Mouse (Mus musculus): ENCODE results near the gene Olfr1513. TPM values are rescaled to one million over a fixed set of nuclear protein-coding genes. Genes with fewer than 3 reads are reported as not detected.
A peak's percentile ranks its signal among the peaks of the same experiment; 100 is the strongest.
"Not testable (repeated sequence)": the region's sequence is repeated elsewhere in the genome, so short reads cannot be mapped to it uniquely, and the experiment has no call there.

Gene Olfr1513
- polyA plus RNA-seq, 1 experiment from 2014 or later: not detected

DNA sequence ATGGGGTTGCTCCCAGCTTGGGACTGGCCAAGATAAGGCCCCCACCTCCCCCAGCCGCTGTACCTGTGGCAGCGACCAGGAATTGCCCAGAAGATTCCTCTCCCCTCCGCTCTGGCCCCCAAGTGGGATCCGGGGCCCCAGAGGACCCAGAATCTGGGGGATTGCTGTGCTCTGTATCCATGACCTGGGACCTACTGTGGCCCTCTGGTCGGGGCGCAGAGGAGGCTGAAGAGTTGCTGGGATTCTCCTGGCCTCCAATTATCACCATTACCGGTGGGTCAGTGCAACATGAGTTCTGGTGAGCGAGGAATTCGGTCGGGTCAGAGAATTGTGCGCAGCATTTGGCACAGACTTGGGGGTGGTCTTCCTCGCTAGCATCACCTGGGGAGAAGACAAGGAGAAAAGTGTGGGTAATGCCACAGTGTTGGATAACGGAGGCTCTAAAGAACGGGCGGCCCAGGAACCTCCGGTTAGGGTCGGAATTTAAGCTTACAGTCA lies 40.9 kb downstream of the Olfr1513 start:
- H3K4me2 ChIP-seq (ENCODE audit: low read depth, severe bottlenecking): peak overlapping the region; percentile 89
- no peaks in the 10 kb centered on the region for H3K27me3 ChIP-seq (ENCODE audit: control insufficient read depth, insufficient read depth, low read length)
- H3K9ac ChIP-seq (ENCODE audit: low read length): peak overlapping the region; percentile 94
- WGBS: 5% methylated on average over 17 of the region's 17 CpGs
- peak; percentile 8; the same call in 1 of the 2 replicates for ATAC-seq (ENCODE audit: insufficient number of reproducible peaks, low FRiP score, low TSS enrichment, low read depth)
- peaks cover 22% of the 10 kb centered on the region for H3K36me3 ChIP-seq (ENCODE audit: control insufficient read depth, insufficient read depth, low read length)
- DNase-seq (ENCODE audit: low spot score): peak; percentile 38
- peaks cover 6% of the 10 kb centered on the region; the same call in 1 of the 2 replicates for H3K9me3 ChIP-seq (ENCODE audit: control insufficient read depth, low read length)
- H3K4me3 ChIP-seq (ENCODE audit: low read depth, low read length): peak overlapping the region; percentile 77
- H3K4me1 ChIP-seq (ENCODE audit: control insufficient read depth, insufficient read depth, low read length): peaks cover 9% of the 10 kb centered on the region
- peak overlapping the region; percentile 89; the same call in 1 of the 2 replicates for H3K27ac ChIP-seq (replicated peaks; ENCODE audit: low read depth, low read length)

DNA sequence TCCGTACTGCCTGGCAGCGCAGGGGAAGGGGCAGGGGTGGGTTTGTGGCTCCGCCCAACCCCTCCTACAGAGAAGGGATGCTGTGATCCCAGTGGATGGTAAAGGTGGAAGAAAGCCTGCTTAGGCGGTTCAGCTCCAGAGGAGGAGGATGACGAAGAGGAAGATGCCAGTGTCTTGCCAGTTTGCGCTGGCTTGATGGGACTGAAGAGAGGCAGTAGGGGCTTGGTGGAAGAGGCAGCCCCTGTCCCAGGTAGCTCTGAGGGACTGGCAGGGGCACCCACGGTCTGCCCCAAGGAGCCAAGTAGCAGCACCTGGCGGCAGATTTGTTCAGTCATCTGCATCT lies 41.4 kb downstream of the Olfr1513 start:
- peaks cover 6% of the 10 kb centered on the region; the same call in 1 of the 2 replicates for H3K9me3 ChIP-seq (ENCODE audit: control insufficient read depth, low read length)
- H3K4me1 ChIP-seq (ENCODE audit: control insufficient read depth, insufficient read depth, low read length): peaks cover 9% of the 10 kb centered on the region
- H3K9ac ChIP-seq (ENCODE audit: low read length): peak overlapping the region; percentile 94; the same call in 1 of the 2 replicates
- no peak overlapping the region for H3K27ac ChIP-seq (replicated peaks; ENCODE audit: low read depth, low read length)
- peaks cover 22% of the 10 kb centered on the region for H3K36me3 ChIP-seq (ENCODE audit: control insufficient read depth, insufficient read depth, low read length)
- peak overlapping the region; percentile 89 for H3K4me2 ChIP-seq (ENCODE audit: low read depth, severe bottlenecking)
- ATAC-seq (ENCODE audit: insufficient number of reproducible peaks, low FRiP score, low TSS enrichment, low read depth) (no peak), DNase-seq (ENCODE audit: low spot score) (no peak)
- peak overlapping the region; percentile 77 for H3K4me3 ChIP-seq (ENCODE audit: low read depth, low read length)
- WGBS: 44% methylated on average over 8 of the region's 8 CpGs
- no peaks in the 10 kb centered on the region for H3K27me3 ChIP-seq (ENCODE audit: control insufficient read depth, insufficient read depth, low read length)

DNA sequence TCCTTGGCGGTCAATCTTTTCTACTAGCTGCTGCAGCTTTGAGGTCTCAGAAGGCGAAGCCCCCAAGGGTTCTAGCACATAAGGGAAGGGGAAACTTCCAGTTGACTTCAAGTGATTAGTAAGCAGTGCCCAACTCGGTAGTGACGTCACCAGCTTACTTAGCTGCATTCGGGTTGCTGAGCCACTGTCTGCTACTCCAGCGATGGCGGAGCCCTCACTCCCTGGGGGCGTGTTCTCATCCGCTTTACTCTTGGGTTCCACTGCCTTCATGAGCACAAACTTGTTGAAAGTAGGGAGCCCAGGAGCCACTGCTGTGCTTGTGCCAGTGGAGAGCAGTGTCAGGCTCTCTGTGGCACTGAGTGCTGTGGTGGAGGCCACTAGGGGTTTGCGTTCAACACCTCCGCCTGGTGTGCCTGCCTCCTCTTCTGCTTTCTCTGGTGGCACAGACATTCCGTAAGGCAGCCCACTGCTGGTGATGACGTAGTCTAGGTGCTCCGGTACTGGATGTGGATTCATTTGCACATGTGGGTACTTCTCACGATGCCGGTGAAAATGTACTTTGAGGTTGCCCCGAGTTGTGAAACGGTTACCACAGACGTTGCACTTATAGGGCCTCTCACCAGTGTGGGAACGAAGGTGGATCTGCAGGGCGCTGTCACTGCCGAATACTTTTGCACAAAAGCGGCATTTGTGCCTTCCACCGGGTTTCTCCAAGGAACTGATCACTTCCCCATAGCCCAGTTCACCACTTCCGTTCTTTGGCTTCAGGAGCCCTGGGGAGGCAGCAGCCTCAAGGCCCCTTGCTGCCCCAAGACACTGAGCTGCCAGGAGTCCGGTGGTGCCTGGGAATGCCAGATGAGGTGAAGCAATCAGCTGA lies 42.0 kb downstream of the Olfr1513 start:
- no peak for ATAC-seq (ENCODE audit: insufficient number of reproducible peaks, low FRiP score, low TSS enrichment, low read depth)
- peaks cover 6% of the 10 kb centered on the region; the same call in 1 of the 2 replicates for H3K9me3 ChIP-seq (ENCODE audit: control insufficient read depth, low read length)
- peak overlapping the region; percentile 77; the same call in 1 of the 2 replicates for H3K4me3 ChIP-seq (ENCODE audit: low read depth, low read length)
- no peaks in the 10 kb centered on the region for H3K27me3 ChIP-seq (ENCODE audit: control insufficient read depth, insufficient read depth, low read length)
- peaks cover 22% of the 10 kb centered on the region for H3K36me3 ChIP-seq (ENCODE audit: control insufficient read depth, insufficient read depth, low read length)
- DNase-seq (ENCODE audit: low spot score): no peak
- no peak overlapping the region for H3K9ac ChIP-seq (ENCODE audit: low read length)
- WGBS: 86% methylated on average over 26 of the region's 26 CpGs
- H3K4me1 ChIP-seq (ENCODE audit: control insufficient read depth, insufficient read depth, low read length): peaks cover 9% of the 10 kb centered on the region
- no peak overlapping the region for H3K27ac ChIP-seq (replicated peaks; ENCODE audit: low read depth, low read length)
- H3K4me2 ChIP-seq (ENCODE audit: low read depth, severe bottlenecking): peak overlapping the region; percentile 89; the same call in 1 of the 2 replicates

DNA sequence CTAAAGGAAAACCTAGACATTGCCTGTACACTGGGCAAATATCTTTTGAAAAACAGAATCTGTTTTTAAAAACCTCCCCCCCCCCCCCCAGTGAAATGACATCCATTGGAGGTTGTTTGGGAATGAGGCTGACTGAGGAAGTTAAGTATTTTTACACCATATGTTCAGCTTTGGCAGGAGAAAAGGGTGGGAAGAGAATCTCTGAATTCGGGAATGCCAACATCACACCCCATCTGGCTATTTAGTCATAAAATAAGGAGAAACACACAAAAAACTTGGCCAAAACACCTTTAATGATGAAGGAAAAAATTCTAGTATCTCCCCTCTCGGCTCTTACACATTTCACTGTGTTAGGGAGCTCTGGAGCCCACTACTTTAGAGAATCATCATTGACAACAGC lies 45.3 kb downstream of the Olfr1513 start:
- peaks cover 22% of the 10 kb centered on the region for H3K36me3 ChIP-seq (ENCODE audit: control insufficient read depth, insufficient read depth, low read length)
- H3K9ac ChIP-seq (ENCODE audit: low read length): no peak overlapping the region
- peaks cover 9% of the 10 kb centered on the region for H3K4me1 ChIP-seq (ENCODE audit: control insufficient read depth, insufficient read depth, low read length)
- H3K4me2 ChIP-seq (ENCODE audit: low read depth, severe bottlenecking): no peak overlapping the region
- H3K27ac ChIP-seq (replicated peaks; ENCODE audit: low read depth, low read length): no peak overlapping the region
- no peak overlapping the region for H3K4me3 ChIP-seq (ENCODE audit: low read depth, low read length)
- WGBS: 96% methylated on average over 2 of the region's 2 CpGs
- no peak for ATAC-seq (ENCODE audit: insufficient number of reproducible peaks, low FRiP score, low TSS enrichment, low read depth)
- H3K27me3 ChIP-seq (ENCODE audit: control insufficient read depth, insufficient read depth, low read length): no peaks in the 10 kb centered on the region
- no peak for DNase-seq (ENCODE audit: low spot score)
- H3K9me3 ChIP-seq (ENCODE audit: control insufficient read depth, low read length): peaks cover 6% of the 10 kb centered on the region; the same call in 1 of the 2 replicates

DNA sequence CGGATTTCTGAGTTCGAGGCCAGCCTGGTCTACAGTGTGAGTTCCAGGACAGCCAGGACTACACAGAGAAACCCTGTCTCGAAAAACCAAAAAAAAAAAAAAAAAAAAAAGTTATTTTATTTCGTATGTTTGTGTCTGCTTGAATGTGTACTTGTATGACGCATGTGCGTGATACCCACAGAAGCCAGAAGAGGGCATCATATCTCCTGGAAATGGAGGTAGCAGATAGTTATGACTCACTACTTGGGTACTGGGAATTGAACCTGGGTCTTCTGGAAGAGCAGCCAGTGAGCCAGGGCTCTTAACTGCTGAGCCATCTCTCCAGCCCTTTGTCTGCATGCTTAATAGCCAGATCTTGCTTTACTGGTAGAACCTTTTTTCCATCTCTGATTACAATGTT lies 45.9 kb downstream of the Olfr1513 start:
- not testable (repeated sequence) for H3K4me3 ChIP-seq (ENCODE audit: low read depth, low read length); DNase-seq (ENCODE audit: low spot score); ATAC-seq (ENCODE audit: insufficient number of reproducible peaks, low FRiP score, low TSS enrichment, low read depth); H3K4me1 ChIP-seq (ENCODE audit: control insufficient read depth, insufficient read depth, low read length); H3K9ac ChIP-seq (ENCODE audit: low read length); H3K27ac ChIP-seq (replicated peaks; ENCODE audit: low read depth, low read length); H3K4me2 ChIP-seq (ENCODE audit: low read depth, severe bottlenecking); H3K9me3 ChIP-seq (ENCODE audit: control insufficient read depth, low read length); H3K27me3 ChIP-seq (ENCODE audit: control insufficient read depth, insufficient read depth, low read length)
- H3K36me3 ChIP-seq (ENCODE audit: control insufficient read depth, insufficient read depth, low read length): peaks cover 22% of the 10 kb centered on the region
- WGBS: 96% methylated on average over 5 of the region's 6 CpGs

DNA sequence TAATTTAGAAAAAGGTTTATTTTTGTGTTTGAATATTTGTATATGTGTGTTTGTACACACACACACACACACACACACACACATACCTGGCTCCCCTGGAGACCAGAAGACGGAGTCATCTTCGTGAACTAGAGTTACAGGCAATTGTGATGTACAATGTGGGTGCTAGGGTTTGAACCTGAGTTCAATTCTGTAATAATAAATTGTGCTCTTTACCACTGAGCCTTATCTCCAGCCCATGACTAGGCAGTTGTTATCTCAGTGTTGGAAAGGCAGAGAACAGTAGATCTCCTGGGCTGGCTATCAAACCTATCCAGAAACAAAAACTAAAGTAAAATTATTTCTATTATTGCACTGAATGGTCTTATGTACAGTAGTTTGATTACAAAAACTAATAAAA lies 50.1 kb downstream of the Olfr1513 start:
- no peaks in the 10 kb centered on the region; the same call in 1 of the 2 replicates for H3K9me3 ChIP-seq (ENCODE audit: control insufficient read depth, low read length)
- H3K9ac ChIP-seq (ENCODE audit: low read length): no peak overlapping the region
- no peaks in the 10 kb centered on the region for H3K4me1 ChIP-seq (ENCODE audit: control insufficient read depth, insufficient read depth, low read length)
- no peak overlapping the region for H3K4me3 ChIP-seq (ENCODE audit: low read depth, low read length)
- 97% methylated on average over 2 of the region's 2 CpGs for WGBS
- DNase-seq (ENCODE audit: low spot score) (no peak), ATAC-seq (ENCODE audit: insufficient number of reproducible peaks, low FRiP score, low TSS enrichment, low read depth) (no peak)
- no peaks in the 10 kb centered on the region; the same call in 1 of the 2 replicates for H3K36me3 ChIP-seq (ENCODE audit: control insufficient read depth, insufficient read depth, low read length)
- no peaks in the 10 kb centered on the region for H3K27me3 ChIP-seq (ENCODE audit: control insufficient read depth, insufficient read depth, low read length)
- no peak overlapping the region for H3K4me2 ChIP-seq (ENCODE audit: low read depth, severe bottlenecking)
- H3K27ac ChIP-seq (replicated peaks; ENCODE audit: low read depth, low read length): no peak overlapping the region

DNA sequence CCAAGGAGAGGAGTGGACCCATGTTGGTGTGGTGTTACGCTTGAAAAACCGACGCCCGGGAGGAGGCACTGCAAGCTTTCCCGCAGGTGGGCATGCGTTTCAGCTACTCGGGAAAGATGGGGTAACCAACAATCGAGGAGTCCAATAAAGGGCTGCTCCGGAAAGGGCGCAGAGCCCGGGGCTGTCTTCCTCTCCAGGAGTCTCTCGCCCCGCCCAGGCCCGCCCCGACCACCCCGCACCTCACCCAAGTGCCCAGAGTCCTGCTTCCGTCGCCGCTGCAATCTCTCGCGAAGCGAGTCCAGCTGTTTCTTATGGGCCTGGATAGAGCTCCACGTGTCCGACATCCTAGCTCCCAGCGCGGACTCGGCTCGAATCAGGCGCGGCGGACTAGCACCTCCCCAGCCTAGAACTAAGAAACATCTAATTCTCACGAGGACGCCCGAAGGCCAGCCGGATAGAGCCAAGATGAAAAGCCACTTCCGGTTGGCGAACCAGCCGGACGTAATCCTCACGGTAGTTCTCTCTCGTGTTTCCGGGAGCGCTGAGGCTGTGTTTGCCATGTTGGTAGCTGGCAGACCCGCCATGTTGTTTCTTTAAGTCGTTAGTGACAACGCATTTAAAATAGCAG lies 51.5 kb downstream of the Olfr1513 start, which contains the start of gene Mettl3:
TSS of gene Mettl3 (minus strand) at position 485 of the 628 bp plus-strand sequence.
- H3K27ac ChIP-seq (replicated peaks; ENCODE audit: low read depth, low read length): peak within 1 kb of the TSS; percentile 59
- H3K36me3 ChIP-seq (ENCODE audit: control insufficient read depth, insufficient read depth, low read length): peaks cover 1% of the 10 kb centered on the region
- H3K4me2 ChIP-seq (ENCODE audit: low read depth, severe bottlenecking): peak within 1 kb of the TSS; percentile 51
- no peaks in the 10 kb centered on the region for H3K9me3 ChIP-seq (ENCODE audit: control insufficient read depth, low read length)
- no peaks in the 10 kb centered on the region for H3K4me1 ChIP-seq (ENCODE audit: control insufficient read depth, insufficient read depth, low read length)
- ATAC-seq (ENCODE audit: insufficient number of reproducible peaks, low FRiP score, low TSS enrichment, low read depth) (peak; percentile 95), DNase-seq (ENCODE audit: low spot score) (peak; percentile 92)
- peak within 1 kb of the TSS; percentile 48 for H3K4me3 ChIP-seq (ENCODE audit: low read depth, low read length)
- WGBS: under 1% methylated on average over 45 of the region's 46 CpGs
- H3K27me3 ChIP-seq (ENCODE audit: control insufficient read depth, insufficient read depth, low read length): no peaks in the 10 kb centered on the region
- peak within 1 kb of the TSS; percentile 49 for H3K9ac ChIP-seq (ENCODE audit: low read length)

DNA sequence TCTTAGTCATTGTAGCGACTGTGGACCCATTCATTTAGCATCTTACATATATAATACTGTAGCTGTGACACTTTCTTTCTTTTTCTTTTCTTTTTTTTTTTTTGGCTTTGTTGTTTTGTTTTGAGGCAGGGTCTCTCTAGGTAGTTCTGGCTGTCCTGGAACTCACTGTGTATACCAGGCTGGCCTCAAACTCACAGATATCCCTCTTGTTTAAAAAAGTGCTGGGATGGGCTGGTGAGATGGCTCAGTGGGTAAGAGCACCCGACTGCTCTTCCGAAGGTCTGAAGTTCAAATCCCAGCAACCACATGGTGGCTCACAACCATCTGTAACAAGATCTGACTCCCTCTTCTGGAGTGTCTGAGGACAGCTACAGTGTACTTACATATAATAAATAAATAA lies 52.7 kb downstream of the Olfr1513 start:
- H3K4me1 ChIP-seq (ENCODE audit: control insufficient read depth, insufficient read depth, low read length); H3K9ac ChIP-seq (ENCODE audit: low read length); H3K4me3 ChIP-seq (ENCODE audit: low read depth, low read length); H3K27me3 ChIP-seq (ENCODE audit: control insufficient read depth, insufficient read depth, low read length); H3K27ac ChIP-seq (replicated peaks; ENCODE audit: low read depth, low read length); H3K9me3 ChIP-seq (ENCODE audit: control insufficient read depth, low read length); H3K36me3 ChIP-seq (ENCODE audit: control insufficient read depth, insufficient read depth, low read length); H3K4me2 ChIP-seq (ENCODE audit: low read depth, severe bottlenecking); ATAC-seq (ENCODE audit: insufficient number of reproducible peaks, low FRiP score, low TSS enrichment, low read depth); DNase-seq (ENCODE audit: low spot score): not testable (repeated sequence)
- WGBS: 93% methylated on average over 3 of the region's 3 CpGs
